Mouse (Mus musculus) CH12.LX (cell line): Measurements from ENCODE around the gene Krt72. TPM values are rescaled to one million over a fixed set of nuclear protein-coding genes. Genes with fewer than 3 reads are reported as not detected.

Source experiments
- DNase-seq: peaks from one replicate; pipeline ENCODE4 v3.0.0-alpha.2; 2013; ENCODE audit errors: extremely low read depth
- H3K27ac ChIP-seq: 2 replicates; pipeline ENCODE4 v1.5.1; 2012; ENCODE audit warnings: low read depth, mild to moderate bottlenecking, control low read depth, moderate library complexity; ENCODE audit not compliant: insufficient read depth
- H3K27me3 ChIP-seq: replicated peaks from 2 replicates; pipeline ENCODE3; 2012; ENCODE audit warnings: inconsistent platforms
- H3K36me3 ChIP-seq, 2 experiments: replicated peaks in 1 of 2; 2 replicates each; pipeline versions ENCODE3 to v1.6.1; 2012; ENCODE audit warnings: inconsistent platforms in 1 of 2, low read length in 1 of 2, mild to moderate bottlenecking in 1 of 2, mixed read lengths in 1 of 2, moderate library complexity in 1 of 2; ENCODE audit not compliant: control insufficient read depth in 1 of 2, insufficient read depth in 1 of 2
- H3K4me1 ChIP-seq, 2 experiments: 2 replicates each; pipeline ENCODE4 v1.6.1; 2012; ENCODE audit warnings: inconsistent platforms in 1 of 2, moderate library complexity in 1 of 2; ENCODE audit not compliant: insufficient read depth in 2 of 2, control insufficient read depth in 1 of 2
- H3K4me2 ChIP-seq: 2 replicates; pipeline ENCODE4 v1.6.1; 2012; ENCODE audit warnings: low read depth, mild to moderate bottlenecking, control low read depth; ENCODE audit not compliant: poor library complexity, insufficient read depth, severe bottlenecking
- H3K4me3 ChIP-seq, 3 experiments: fragments of 150-350 bp in 1 of 3; sonication (generic) in 1 of 3; replicated peaks in 1 of 3; 2 replicates each; pipeline versions ENCODE3 to v1.5.1; 2011 to 2012; ENCODE audit warnings: low read depth in 2 of 3, low read length in 2 of 3, mild to moderate bottlenecking in 2 of 3, moderate library complexity in 2 of 3, control low read depth in 1 of 3, improper control_type of control experiment in 1 of 3, inconsistent platforms in 1 of 3, mixed read lengths in 1 of 3; ENCODE audit not compliant: poor library complexity in 1 of 3
- H3K79me2 ChIP-seq: replicated peaks from 2 replicates; pipeline ENCODE4 v1.6.1; 2012; ENCODE audit warnings: mild to moderate bottlenecking, moderate library complexity; ENCODE audit not compliant: control insufficient read depth, poor library complexity, insufficient read depth, severe bottlenecking; ENCODE audit errors: extremely low read depth
- H3K9ac ChIP-seq: 2 replicates; pipeline ENCODE4 v1.6.1; 2012; ENCODE audit warnings: low read depth, mild to moderate bottlenecking, control low read depth, moderate library complexity; ENCODE audit not compliant: insufficient read depth
- H3K9me3 ChIP-seq: replicated peaks from 2 replicates; pipeline ENCODE3; 2012; ENCODE audit warnings: low read length, inconsistent platforms, mixed read lengths
- CHD2 ChIP-seq: IDR thresholded peaks from 2 replicates; pipeline ENCODE4 v1.6.1; 2011; ENCODE audit warnings: low read length, improper control_type of control experiment
- CTCF ChIP-seq, 2 experiments: IDR thresholded peaks in 1 of 2; conservative IDR thresholded peaks in 1 of 2; 2 replicates each; pipeline ENCODE4 v1.5.1; 2011 to 2012; ENCODE audit warnings: low read depth in 2 of 2, low read length in 2 of 2, improper control_type of control experiment in 1 of 2, inconsistent platforms in 1 of 2, mild to moderate bottlenecking in 1 of 2, moderate library complexity in 1 of 2
- ETS1 ChIP-seq: conservative IDR thresholded peaks from 2 replicates; pipeline ENCODE4 v1.6.1; 2012; ENCODE audit warnings: low read depth, mild to moderate bottlenecking, inconsistent platforms, low read length, improper control_type of control experiment, moderate library complexity
- IRF4 ChIP-seq: IDR thresholded peaks from 2 replicates; pipeline ENCODE4 v1.6.1; 2014; ENCODE audit warnings: low read depth, mild to moderate bottlenecking, inconsistent platforms, low read length, improper control_type of control experiment
- MYC ChIP-seq: IDR thresholded peaks from 2 replicates; pipeline ENCODE4 v1.6.1; 2011; ENCODE audit warnings: low read depth, mild to moderate bottlenecking, improper control_type of control experiment, low read length
- POLR2A ChIP-seq: IDR thresholded peaks from 2 replicates; pipeline ENCODE4 v1.6.1; 2011; ENCODE audit warnings: low read depth, mild to moderate bottlenecking, improper control_type of control experiment, low read length
- RAD21 ChIP-seq: IDR thresholded peaks from 2 replicates; pipeline ENCODE4 v1.6.1; 2011; ENCODE audit warnings: low read depth, mild to moderate bottlenecking, low read length, improper control_type of control experiment, moderate library complexity
- RCOR1 ChIP-seq: conservative IDR thresholded peaks from 2 replicates; pipeline ENCODE4 v1.6.1; 2012; ENCODE audit warnings: low read depth, mild to moderate bottlenecking, inconsistent platforms, low read length, improper control_type of control experiment
- SMC3 ChIP-seq: IDR thresholded peaks from 2 replicates; pipeline ENCODE4 v1.6.1; 2011; ENCODE audit warnings: low read depth, low read length, improper control_type of control experiment
- UBTF ChIP-seq: IDR thresholded peaks from 2 replicates; pipeline ENCODE4 v1.6.1; 2012; ENCODE audit warnings: low read depth, mild to moderate bottlenecking, inconsistent platforms, low read length, improper control_type of control experiment, moderate library complexity
- USF1 ChIP-seq: IDR thresholded peaks from 2 replicates; pipeline ENCODE4 v1.6.1; 2014; ENCODE audit warnings: low read depth, mild to moderate bottlenecking, inconsistent platforms, low read length, improper control_type of control experiment
- ZKSCAN1 ChIP-seq: IDR thresholded peaks from 2 replicates; pipeline ENCODE4 v1.6.1; 2012; ENCODE audit warnings: low read depth, inconsistent platforms, low read length, improper control_type of control experiment, borderline replicate concordance
- dilution Hi-C: fragments of 300-500 bp; cut with MboI; formaldehyde crosslinking; loops from 2 replicates; pipeline ENCODE4 v1.14.3; 2020; ENCODE audit warnings: low sequenced_read_pairs; ENCODE audit not compliant: extremely low pct_unique_long_range_greater_than_20kb, extremely low pct_ligation_motif_present
- in situ Hi-C: fragments of 300-500 bp; cut with MboI; formaldehyde crosslinking; loops from 3 replicates; pipeline ENCODE4 v1.14.3; 2019; ENCODE audit warnings: low sequenced_read_pairs, low pct_ligation_motif_present, low pct_unique_long_range_greater_than_20kb, mixed read lengths
- polyA plus RNA-seq: library from polyadenylated mRNA; unstranded; fragments of >175 nt; gene quantifications from 2 replicates; pipeline ENCODE4 v1.2.1, GENCODE M21; 2012; ENCODE audit warnings: low read depth; ENCODE audit not compliant: insufficient read length
- total RNA-seq, 2 experiments: library from RNA; depleted of rRNA; stranded (reverse); fragments of 300-350 nt in 1 of 2; fragments of >200 nt in 1 of 2; gene quantifications; 2 replicates each; pipeline ENCODE4 v1.2.3; 2012 to 2014

Gene Krt72
- total and polyA plus RNA-seq, 3 experiments = not detected

- no peak for TF ChIP-seq CHD2
- peak in 1 of 2 experiments; percentile 61; a peak in 3 of 4 replicates for TF ChIP-seq CTCF (conservative IDR thresholded peaks at IDR 0.05 in 1 of 2, IDR thresholded peaks at IDR 0.05 in 1 of 2; ENCODE audit: low read depth in 2 of 2, low read length in 2 of 2)
- TF ChIP-seq SMC3 = peak; percentile 62
- TF ChIP-seq RAD21 = peak; percentile 19
- Histone ChIP-seq H3K27ac (no peak overlapping the region), H3K4me2 (no peak overlapping the region), H3K4me3 (no peak overlapping the region), H3K9ac (no peak overlapping the region), H3K9me3 (no peaks in the 10 kb centered on the region), H3K36me3 (no peaks in the 10 kb centered on the region), H3K27me3 (peaks cover 92% of the 10 kb centered on the region), H3K4me1 (no peaks in the 10 kb centered on the region), H3K79me2 (no peaks in the 10 kb centered on the region)
- dilution Hi-C loops (no loop called here), in situ Hi-C loops (loop anchor here (5.0 to 10.0 kb wide), 3 partner anchors 210 to 437 kb away; no protein-coding TSS in a partner anchor)
- DNase-seq = peak; percentile 29
Measured at GRCm38 (mm10) chr15:101772080-101772710, 14.1 kb downstream of the Krt72 start.

DNA sequence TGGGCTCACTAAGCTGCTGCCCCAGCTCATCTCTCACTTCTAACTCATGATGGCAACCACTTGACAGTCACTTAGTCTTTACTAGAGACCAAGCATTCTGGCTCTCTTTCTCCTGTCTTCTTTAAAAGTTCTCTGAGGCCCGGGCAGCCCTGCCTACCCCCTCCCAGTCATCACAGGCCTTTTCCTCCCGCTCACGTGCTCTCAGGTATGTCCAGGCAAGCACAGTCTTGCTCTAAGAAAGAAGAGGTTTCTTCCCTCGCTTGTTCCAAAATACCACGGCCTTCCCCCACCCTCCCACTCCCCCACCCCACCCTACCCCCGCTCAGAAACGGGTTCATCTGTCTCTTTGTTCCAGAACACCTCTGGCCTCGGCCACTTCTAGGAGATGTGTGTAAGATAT is 16.0 kb downstream of the Krt72 start:
- no peaks in the 10 kb centered on the region for H3K9me3 ChIP-seq
- dilution Hi-C loops (no loop called here), in situ Hi-C loops (loop anchor here (5.0 to 10.0 kb wide), 3 partner anchors 212 to 435 kb away; no protein-coding TSS in a partner anchor)
- H3K36me3 ChIP-seq = no peaks in the 10 kb centered on the region
- no peaks in the 10 kb centered on the region for H3K79me2 ChIP-seq
- H3K27me3 ChIP-seq = peaks cover 90% of the 10 kb centered on the region
- no peak overlapping the region for H3K27ac ChIP-seq
- no peak overlapping the region for H3K4me3 ChIP-seq
- H3K9ac ChIP-seq = no peak overlapping the region
- no peak for DNase-seq
- H3K4me2 ChIP-seq = no peak overlapping the region
- TF ChIP-seq IRF4 = no peak
- H3K4me1 ChIP-seq = no peaks in the 10 kb centered on the region

DNA sequence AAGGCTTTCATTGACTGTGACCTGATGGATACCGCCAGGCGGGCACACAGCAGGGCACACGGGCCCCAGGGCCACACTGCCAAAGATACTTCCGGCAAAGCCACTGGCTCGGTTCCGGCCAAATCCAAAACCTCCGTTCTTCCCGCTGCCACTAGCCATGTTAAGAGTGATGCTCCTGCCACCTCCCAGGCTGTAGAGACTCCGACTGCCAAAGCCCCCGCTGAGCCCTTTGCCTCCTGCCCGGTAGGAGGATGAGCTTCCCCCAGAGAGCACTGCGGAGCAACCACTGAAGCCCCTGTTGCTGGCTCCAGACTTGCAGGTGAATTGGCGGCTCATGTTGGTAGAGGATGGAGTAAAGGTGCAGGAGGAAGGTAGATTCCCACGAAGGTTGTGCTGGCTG is 43.5 kb downstream of the Krt72 start, which contains the start of gene Krt71:
Gene Krt71, minus strand, starts transcription at position 399 of the 400 bp plus-strand sequence.
- no peak within 1 kb of the TSS for H3K4me3 ChIP-seq
- H3K4me2 ChIP-seq = no peak within 1 kb of the TSS
- TF ChIP-seq RCOR1 (no peak), ZKSCAN1 (no peak), USF1 (no peak), ETS1 (no peak), POLR2A (no peak), UBTF (no peak), MYC (no peak)
- DNase-seq = no peak
- H3K27ac ChIP-seq = no peak within 1 kb of the TSS
- no peaks in the 10 kb centered on the region for H3K9me3 ChIP-seq
- peaks cover 94% of the 10 kb centered on the region for H3K27me3 ChIP-seq
- H3K9ac ChIP-seq = no peak within 1 kb of the TSS
- dilution Hi-C loops = no loop called here
- no peaks in the 10 kb centered on the region for H3K4me1 ChIP-seq
- no peaks in the 10 kb centered on the region for H3K36me3 ChIP-seq
- H3K79me2 ChIP-seq = no peaks in the 10 kb centered on the region
- in situ Hi-C loops = no loop called here
